Mouse (Mus musculus) bone marrow, adult 2 months (tissue): ENCODE data around the gene Phykpl.

ENCODE experiments used
- CTCF ChIP-seq: fragments of 200-500 bp; IDR thresholded peaks from 2 replicates; pipeline ENCODE4 v1.5.1; 2011; ENCODE audit warnings: low read length, control low read depth; ENCODE audit not compliant: control insufficient read depth, insufficient read depth
- POLR2A ChIP-seq: fragments of 200-500 bp; IDR thresholded peaks from 2 replicates; pipeline ENCODE4 v1.6.1; 2011; ENCODE audit warnings: low read depth, mild to moderate bottlenecking, control low read depth, low read length, borderline replicate concordance; ENCODE audit not compliant: control insufficient read depth

GRCm38 (mm10) chr11:51622971-51623491 is 38.5 kb downstream of the Phykpl start:
- TF ChIP-seq POLR2A = no peak
- TF ChIP-seq CTCF = no peak
